Mouse (Mus musculus) adrenal gland, postnatal 10 days (tissue): ENCODE data around the gene Ifi44. TPM values are rescaled to one million over a fixed set of nuclear protein-coding genes. Genes with fewer than 3 reads are reported as not detected.

Experiments used
- DNase-seq: peaks from one replicate; pipeline ENCODE4 v3.0.0; 2021; ENCODE audit warnings: mixed read lengths
- long read RNA-seq, 2 experiments: library from polyadenylated mRNA; stranded (forward); transcript quantifications; one replicate each; pipeline ENCODE4 v2.0.0; 2021
- total RNA-seq, 2 experiments: library from RNA; stranded (reverse); gene quantifications; 2 replicates each; pipeline ENCODE4 v1.2.3; 2021

The Ifi44 gene
- total RNA-seq = 1 to 10 TPM; 1.8 to 2.5 TPM
- long read RNA-seq, experiment 1 = 0 reads
- long read RNA-seq, experiment 2, partial matches to known transcripts = 0 of 1 reads
- long read RNA-seq, experiment 2, other reads (novel, unspliced or antisense) = 0 of 1 reads

- peak; percentile 35 for DNase-seq
Measured at GRCm38 (mm10) chr3:151749737-151750136, at the start of gene Ifi44. Ifi44 (minus strand) TSS chr3:151749960.

DNA sequence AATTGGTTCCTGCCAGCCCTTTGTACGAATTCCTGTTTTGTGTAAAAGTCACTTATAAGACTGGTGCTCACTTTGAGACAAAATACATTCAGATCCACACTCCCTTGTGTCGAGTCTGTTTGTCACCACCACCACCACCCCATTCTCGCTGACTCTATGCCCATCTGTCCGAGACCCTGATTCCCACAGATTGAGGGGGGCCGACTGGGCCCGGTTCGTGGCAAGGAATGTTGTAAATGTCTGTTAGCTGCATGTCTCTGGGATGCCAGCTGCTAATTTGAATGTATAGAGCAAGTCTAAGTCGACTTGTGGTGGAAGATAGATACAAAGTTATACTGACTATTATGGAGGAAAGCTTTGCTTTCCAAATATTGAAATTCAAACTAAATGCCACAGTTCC lies 38.9 kb upstream of the Ifi44 start:
- DNase-seq = no peak

DNA sequence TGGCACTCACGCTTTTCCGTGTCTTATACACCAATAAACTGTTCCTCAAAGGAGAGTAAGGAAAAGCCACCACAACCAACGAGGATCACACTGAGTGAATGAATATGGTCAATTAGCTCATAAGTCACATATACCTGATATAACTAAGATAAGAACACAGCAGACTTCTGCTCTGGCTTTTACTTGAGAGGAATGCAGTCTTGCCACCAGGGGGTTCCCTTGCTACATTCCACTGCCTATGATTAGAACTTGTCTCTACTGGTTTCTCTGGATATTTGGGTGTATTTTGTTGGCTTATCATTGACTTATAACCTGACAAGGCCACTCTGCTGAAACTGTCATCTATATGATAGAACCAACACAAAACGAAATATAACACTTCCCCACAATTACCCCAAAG lies 25.3 kb upstream of the Ifi44 start:
- DNase-seq = peak; percentile 49

DNA sequence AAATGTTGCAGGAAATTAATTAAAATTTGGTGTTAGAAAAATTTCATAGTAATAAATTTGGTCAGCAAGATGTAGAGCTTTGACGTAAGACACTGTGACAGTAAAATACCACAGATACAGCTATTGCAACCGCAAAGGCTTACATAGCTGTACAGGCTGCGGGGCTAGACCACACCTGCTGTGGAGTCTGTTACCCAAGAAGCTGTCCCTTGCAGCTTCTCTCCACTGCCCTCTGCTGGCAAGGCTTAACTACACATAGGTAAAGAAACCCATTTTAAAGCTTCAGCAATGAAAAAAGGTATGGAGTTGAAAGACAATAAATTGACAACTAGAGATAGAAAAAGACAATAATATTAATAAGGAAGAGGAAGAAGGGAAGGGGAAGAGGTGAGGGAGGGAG lies 21.3 kb upstream of the Ifi44 start:
- DNase-seq = peak; percentile 73

- no peak for DNase-seq
Measured at GRCm38 (mm10) chr3:151748514-151748913, 1.2 kb downstream of the Ifi44 start.

DNA sequence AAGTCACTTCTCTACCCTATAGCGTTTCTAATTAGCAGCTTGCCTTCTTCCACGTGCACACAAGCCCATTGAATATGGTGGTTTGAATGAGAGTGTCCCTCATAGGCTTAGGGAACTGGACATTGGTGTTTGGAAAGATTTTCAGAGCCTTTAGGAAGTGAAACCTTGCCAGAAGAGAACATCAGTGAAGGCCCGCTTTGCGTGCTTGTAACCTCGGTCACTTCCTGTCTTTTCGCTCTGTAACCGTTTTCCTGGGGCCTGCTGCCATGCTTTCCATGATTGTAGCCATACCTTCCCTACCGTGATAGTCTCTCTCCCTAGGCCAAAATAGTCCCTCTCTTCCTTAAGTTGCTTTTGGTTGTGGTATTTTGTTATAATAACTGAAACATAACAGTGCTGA lies 3.7 kb downstream of the Ifi44 start:
- DNase-seq = no peak

- no peak for DNase-seq
Measured at GRCm38 (mm10) chr3:151742223-151742622, 7.5 kb downstream of the Ifi44 start.

DNA sequence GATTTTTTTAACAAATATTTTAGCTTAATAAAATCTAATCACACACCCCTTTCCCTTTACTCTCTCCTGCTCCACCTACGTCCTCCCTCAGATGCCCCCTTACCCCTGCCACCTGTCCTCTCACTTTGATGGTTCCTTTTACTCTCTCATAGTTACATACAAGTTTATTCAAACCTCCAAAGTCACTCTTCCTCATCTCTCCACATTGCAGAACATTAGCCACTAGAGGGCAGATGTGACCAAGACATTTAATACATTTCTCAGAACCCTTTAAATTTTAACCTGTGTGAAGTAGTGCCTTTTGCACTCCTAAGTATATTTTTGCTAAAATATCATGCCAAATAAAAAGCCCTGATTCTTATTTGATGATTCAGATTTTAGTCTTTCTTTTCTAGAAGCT lies 33.5 kb downstream of the Ifi44 start:
- peak; percentile 7 for DNase-seq

DNA sequence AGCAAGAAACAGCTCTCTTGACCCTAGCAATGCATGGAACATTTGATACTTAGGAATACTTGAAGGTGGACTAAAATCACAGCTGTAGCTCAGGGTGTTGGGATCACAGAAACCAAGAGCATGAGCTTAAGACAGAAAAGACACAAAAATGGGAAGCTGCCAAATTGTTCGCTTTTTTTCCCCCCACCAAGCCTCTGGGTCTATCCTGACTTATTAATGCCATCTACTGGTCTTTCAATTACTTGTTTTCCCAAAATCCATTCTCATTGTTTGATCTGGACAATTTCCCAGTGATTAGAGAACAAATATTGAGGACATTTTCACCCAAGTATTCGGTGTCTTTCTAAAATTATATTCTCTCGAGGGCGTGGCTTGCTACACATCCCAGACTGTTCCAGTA lies 42.4 kb downstream of the Ifi44 start:
- DNase-seq = no peak

Other genes starting within 250 kb of the Ifi44 start
- not detected for gene Ifi44l, start 12.9 kb upstream of the Ifi44 start, total RNA-seq
- 1 to 10 TPM in 1 of 2 experiments, under 1 TPM in 1; 0.84 to 1.0 TPM for gene Ptgfr, start 87.7 kb upstream of the Ifi44 start, total RNA-seq